Mouse (Mus musculus) lung, embryonic 16.5 days (tissue): ENCODE measurements around the gene Rbm28. TPM values are rescaled to one million over a fixed set of nuclear protein-coding genes. Genes with fewer than 3 reads are reported as not detected.

Experiments used
- ATAC-seq: fragments of 200-750 bp; cut with Nextera tagmentation; 2 replicates; pipeline ENCODE4 v1.8.0; 2017; ENCODE audit warnings: low read depth, mild to moderate bottlenecking, moderate library complexity
- H3K27ac ChIP-seq: fragments of 300-500 bp; sonication (generic); 2 replicates; pipeline ENCODE4 v1.5.1; 2014; ENCODE audit warnings: mild to moderate bottlenecking, control low read depth, low read length
- H3K27me3 ChIP-seq: fragments of 300-500 bp; sonication (generic); 2 replicates; pipeline ENCODE4 v1.6.1; 2014; ENCODE audit warnings: low read depth, low read length, mixed read lengths; ENCODE audit not compliant: control insufficient read depth, insufficient read depth
- H3K36me3 ChIP-seq: fragments of 300-500 bp; sonication (generic); 2 replicates; pipeline ENCODE4 v1.6.1; 2014; ENCODE audit warnings: low read length; ENCODE audit not compliant: control insufficient read depth, insufficient read depth
- H3K4me1 ChIP-seq: fragments of 300-500 bp; sonication (generic); replicated peaks from 2 replicates; pipeline ENCODE4 v1.6.1; 2014; ENCODE audit warnings: low read length, mixed read lengths; ENCODE audit not compliant: control insufficient read depth, insufficient read depth
- H3K4me2 ChIP-seq: fragments of 300-500 bp; sonication (generic); 2 replicates; pipeline ENCODE4 v1.6.1; 2014; ENCODE audit warnings: low read depth, low read length, control low read depth
- H3K4me3 ChIP-seq: fragments of 300-500 bp; sonication (generic); 2 replicates; pipeline ENCODE4 v1.5.1; 2014; ENCODE audit warnings: mild to moderate bottlenecking, low read length, control low read depth
- H3K9ac ChIP-seq: fragments of 300-500 bp; sonication (generic); 2 replicates; pipeline ENCODE4 v1.6.1; 2014; ENCODE audit warnings: low read length, control low read depth
- H3K9me3 ChIP-seq: fragments of 300-500 bp; sonication (generic); 2 replicates; pipeline ENCODE4 v1.6.1; 2016; ENCODE audit warnings: low read length; ENCODE audit not compliant: control insufficient read depth
- WGBS: fragments of 180-500 bp; shearing (Covaris S2); extraction: QIAGEN DNeasy Blood & Tissue Kit; methylation state at CpG from one replicate; pipeline ENCODE4 v1.1.7; 2014; 5-methylcytosine and 5-hydroxymethylcytosine counted together
- microRNA-seq: library from miRNA; unstranded; fragments of <30 nt; microRNA quantifications from one replicate; pipeline ENCODE4, GENCODE M21; 2016
- polyA plus RNA-seq: library from polyadenylated mRNA; unstranded; fragments of >200 nt; fragmentation: Nextera tagmentation; extraction: Ambion mirVana; gene quantifications from 2 replicates; pipeline ENCODE4 v1.2.1, GENCODE M21; 2015

Gene Rbm28
- polyA plus RNA-seq, 1 experiment from 2014 or later = 32.9 TPM

GRCm38 (mm10) chr6:29079291-29079690 is 85.5 kb downstream of the Rbm28 start:
- Histone ChIP-seq H3K4me3 (no peak overlapping the region), H3K4me1 (no peaks in the 10 kb centered on the region), H3K9me3 (no peaks in the 10 kb centered on the region), H3K36me3 (no peaks in the 10 kb centered on the region), H3K4me2 (no peak overlapping the region), H3K27me3 (no peaks in the 10 kb centered on the region), H3K27ac (no peak overlapping the region), H3K9ac (no peak overlapping the region)
- ATAC-seq = no peak
- WGBS = 41% methylated on average over 4 of the region's 4 CpGs

- no peaks in the 10 kb centered on the region for H3K4me1 ChIP-seq
- no peak overlapping the region for H3K9ac ChIP-seq
- no peak overlapping the region for H3K4me3 ChIP-seq
- ATAC-seq = no peak
- no peaks in the 10 kb centered on the region for H3K27me3 ChIP-seq
- no peaks in the 10 kb centered on the region for H3K9me3 ChIP-seq
- no peak overlapping the region for H3K27ac ChIP-seq
- H3K36me3 ChIP-seq = no peaks in the 10 kb centered on the region
- no peak overlapping the region for H3K4me2 ChIP-seq
Measured at GRCm38 (mm10) chr6:29074133-29074469, 90.7 kb downstream of the Rbm28 start.

Small RNA genes within 50 kb of the gene (microRNA-seq; reads per million reads assigned to microRNA genes)
- not detected for gene Gm24303

Other genes starting within 250 kb of the Rbm28 start
- not detected in 2 replicates for gene Lep, start 104.8 kb downstream of the Rbm28 start, polyA plus RNA-seq
- gene Prrt4, start 14.6 kb upstream of the Rbm28 start, polyA plus RNA-seq = 0.28 and 0.30 TPM in 2 replicates
- gene Impdh1, start 51.4 kb upstream of the Rbm28 start, polyA plus RNA-seq = 42.7 and 45.7 TPM in 2 replicates
- gene Hilpda, start 107.5 kb upstream of the Rbm28 start, polyA plus RNA-seq = 41.7 and 44.2 TPM in 2 replicates
- 0.51 and 0.57 TPM in 2 replicates for gene Fam71f2, start 114.6 kb upstream of the Rbm28 start, polyA plus RNA-seq
- gene Fam71f1, start 154.1 kb upstream of the Rbm28 start, polyA plus RNA-seq = not detected in 2 replicates
- gene Calu, start 183.1 kb upstream of the Rbm28 start, polyA plus RNA-seq = 442 and 447 TPM in 2 replicates
- 0.35 and 0.48 TPM in 2 replicates for gene Opn1sw, start 223.5 kb upstream of the Rbm28 start, polyA plus RNA-seq
- gene Ccdc136, start 231.3 kb upstream of the Rbm28 start, polyA plus RNA-seq = 12.8 and 13.8 TPM in 2 replicates